ENCODE assay signal across 9 mouse cellular contexts in the genomic region with DNA sequence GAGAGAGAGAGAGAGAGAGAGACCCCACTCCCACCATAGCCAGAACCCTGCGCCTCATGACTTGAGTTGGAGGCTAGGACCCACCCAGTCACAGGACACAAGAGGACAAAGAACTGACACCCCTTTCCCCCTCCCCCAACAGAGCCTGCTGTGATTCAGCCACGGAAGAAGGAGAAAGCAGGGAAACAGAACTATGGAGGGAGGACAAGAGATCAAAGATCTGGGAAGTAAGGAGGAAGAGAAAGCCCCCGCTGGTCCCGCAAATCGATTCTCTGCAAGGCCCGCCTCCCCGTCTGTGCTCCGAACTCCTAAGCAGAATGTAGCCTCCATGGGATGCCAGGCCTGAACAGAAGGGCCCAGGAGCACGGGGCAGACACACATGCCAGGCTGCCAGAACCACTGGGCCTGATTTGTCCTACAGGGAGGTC. TPM values are rescaled to one million over a fixed set of nuclear protein-coding genes. Genes with fewer than 3 reads are reported as not detected.
A peak's percentile ranks its signal among the peaks of the same experiment; 100 is the strongest.
DNase-seq lines count a peak whose midpoint lies in the region; ATAC-seq lines count a peak whose summit lies in the region.
"Had no signal": no experiment of that assay in that cellular context is flagged by ENCODE, and none has a peak within 500 bp of the region (broad histone marks: within the 10 kb centered on the region; RNA-seq: fewer than 3 reads in every experiment).

No protein-coding gene starts in this region.

- H3K27ac ChIP-seq in forebrain, embryonic 15.5 days (replicated peaks), result peak overlapping the region; percentile 89
- peak overlapping the region; percentile 52 for H3K27ac ChIP-seq in midbrain, embryonic 11.5 days (ENCODE audit: low read depth, low read length)

- H3K4me1 ChIP-seq in forebrain, embryonic 15.5 days, result peaks cover 56% of the 10 kb centered on the region
- peaks cover 26% of the 10 kb centered on the region for H3K4me1 ChIP-seq in midbrain, embryonic 11.5 days (ENCODE audit: control insufficient read depth, insufficient read depth, low read length)

- peak overlapping the region; percentile 24 for H3K4me2 ChIP-seq in forebrain, embryonic 15.5 days (replicated peaks)
- H3K4me2 ChIP-seq in midbrain, embryonic 11.5 days, result no peak overlapping the region; the same call in 1 of the 2 replicates

- peak; percentile 52 for ATAC-seq in forebrain, embryonic 15.5 days (replicated peaks)
- ATAC-seq in midbrain, embryonic 11.5 days (ENCODE audit: low FRiP score), result peak; percentile 54; the same call in 1 of the 2 replicates

- H3K9me3 ChIP-seq in forebrain, embryonic 15.5 days, result no peaks in the 10 kb centered on the region
- no peaks in the 10 kb centered on the region for H3K9me3 ChIP-seq in midbrain, embryonic 11.5 days (ENCODE audit: control insufficient read depth, low read length)

- H3K27me3 ChIP-seq in forebrain, embryonic 15.5 days, result no peaks in the 10 kb centered on the region
- H3K27me3 ChIP-seq in midbrain, embryonic 11.5 days (ENCODE audit: control insufficient read depth, insufficient read depth, low read length), result no peaks in the 10 kb centered on the region

- H3K4me3 ChIP-seq in forebrain, embryonic 15.5 days, result no peak overlapping the region
- no peak overlapping the region for H3K4me3 ChIP-seq in midbrain, embryonic 11.5 days (ENCODE audit: low read depth, low read length)

- 8% methylated on average over 9 of the region's 9 CpGs for WGBS in forebrain, embryonic 15.5 days
- 5% methylated on average over 9 of the region's 9 CpGs for WGBS in midbrain, embryonic 11.5 days

- H3K36me3 ChIP-seq in forebrain, embryonic 15.5 days, result no peaks in the 10 kb centered on the region
- H3K36me3 ChIP-seq in midbrain, embryonic 11.5 days (ENCODE audit: control insufficient read depth, insufficient read depth, low read length), result no peaks in the 10 kb centered on the region

- no peak overlapping the region for H3K9ac ChIP-seq in forebrain, embryonic 15.5 days (replicated peaks)
- peak overlapping the region; percentile 50 for H3K9ac ChIP-seq in midbrain, embryonic 11.5 days (ENCODE audit: low read length)

- DNase-seq in embryo, embryonic 10.5 days (ENCODE audit: low spot score), result peak; percentile 48
- no peak for DNase-seq in embryo, embryonic 9.5 days (ENCODE audit: extremely low spot score)
- DNase-seq in cerebellum, adult 11 months, result peak; percentile 78
- peak; percentile 93 for DNase-seq in midbrain, embryonic 11.5 days (ENCODE audit: low spot score, missing footprints)
- no peak for DNase-seq in lung, adult 18-20 months
- DNase-seq in thymus, postnatal 10 days (ENCODE audit: low spot score in 2 of 2), result no peak
- no peak for DNase-seq in lung, postnatal 36 days
- DNase-seq: kidney, postnatal 14 days had no signal

RNA-seq across cellular contexts. Expression of a gene that starts 12.9 kb away (rescaled TPM):
- 10.2 and 11.2 TPM in 2 replicates for polyA plus RNA-seq in forebrain, embryonic 15.5 days (2015; fragmentation: Nextera tagmentation; extraction: Ambion mirVana)
- polyA plus RNA-seq in midbrain, embryonic 11.5 days (2014; fragmentation: Nextera tagmentation; extraction: Ambion mirVana), result 12.1 and 12.6 TPM in 2 replicates

RNA-seq across cellular contexts. Expression of a gene that starts 23.8 kb away (rescaled TPM):
- polyA plus RNA-seq in forebrain, embryonic 15.5 days (2015; fragmentation: Nextera tagmentation; extraction: Ambion mirVana), result 243 and 249 TPM in 2 replicates
- polyA plus RNA-seq in midbrain, embryonic 11.5 days (2014; fragmentation: Nextera tagmentation; extraction: Ambion mirVana), result 7.2 and 8.6 TPM in 2 replicates

Comparison
In these comparisons a context has a peak if more than half of its experiments do, and no peak if none do; other contexts are left out.
1. DNase-seq: peak in embryo, embryonic 10.5 days (single experiment), cerebellum, adult 11 months (single experiment) and midbrain, embryonic 11.5 days (single experiment); none in embryo, embryonic 9.5 days (single experiment), lung, adult 18-20 months (0 of 2), thymus, postnatal 10 days (0 of 2) and lung, postnatal 36 days (single experiment).
2. RNA of a gene that starts 23.8 kb away (polyA plus RNA-seq): 243 to 249 TPM in forebrain, embryonic 15.5 days; 7.2 to 8.6 TPM in midbrain, embryonic 11.5 days; every median in the first group is over 10 times any median in the second.